Mouse (Mus musculus): ENCODE measurements around the gene Arhgap15.

Gene Arhgap15

GRCm38 (mm10) chr2:44310095-44310748, 561.6 kb downstream of the Arhgap15 start:
- no peak for DNase-seq

GRCm38 (mm10) chr2:44311216-44311615, 562.6 kb downstream of the Arhgap15 start:
- no peak for DNase-seq

GRCm38 (mm10) chr2:44313573-44313972, 564.9 kb downstream of the Arhgap15 start:
- DNase-seq = no peak

- DNase-seq = no peak
Measured at GRCm38 (mm10) chr2:44318436-44318835, 569.8 kb downstream of the Arhgap15 start.

GRCm38 (mm10) chr2:44319479-44319878, 570.9 kb downstream of the Arhgap15 start:
- DNase-seq = no peak

- no peak for DNase-seq
Measured at GRCm38 (mm10) chr2:44323813-44324212, 575.2 kb downstream of the Arhgap15 start.

- DNase-seq = no peak
Measured at GRCm38 (mm10) chr2:44333295-44333694, 584.7 kb downstream of the Arhgap15 start.

- DNase-seq = no peak
Measured at GRCm38 (mm10) chr2:44334006-44334405, 585.4 kb downstream of the Arhgap15 start.

- DNase-seq = no peak
Measured at GRCm38 (mm10) chr2:44334517-44334916, 585.9 kb downstream of the Arhgap15 start.

- no peak for DNase-seq
Measured at GRCm38 (mm10) chr2:44336720-44337354, 588.2 kb downstream of the Arhgap15 start.

GRCm38 (mm10) chr2:44338467-44338866, 589.8 kb downstream of the Arhgap15 start:
- DNase-seq = no peak

- no peak for DNase-seq
Measured at GRCm38 (mm10) chr2:44341091-44341571, 592.5 kb downstream of the Arhgap15 start.

GRCm38 (mm10) chr2:44344861-44345260, 596.2 kb downstream of the Arhgap15 start:
- DNase-seq = no peak

GRCm38 (mm10) chr2:44345325-44345945, 596.8 kb downstream of the Arhgap15 start:
- DNase-seq = no peak

- no peak for DNase-seq
Measured at GRCm38 (mm10) chr2:44346184-44346583, 597.6 kb downstream of the Arhgap15 start.

GRCm38 (mm10) chr2:44347781-44348180, 599.2 kb downstream of the Arhgap15 start:
- no peak for DNase-seq

- DNase-seq = no peak
Measured at GRCm38 (mm10) chr2:44349101-44349500, 600.5 kb downstream of the Arhgap15 start.

GRCm38 (mm10) chr2:44352885-44353284, 604.3 kb downstream of the Arhgap15 start:
- no peak for DNase-seq

GRCm38 (mm10) chr2:44353594-44353993, 605.0 kb downstream of the Arhgap15 start:
- no peak for DNase-seq

- DNase-seq = no peak
Measured at GRCm38 (mm10) chr2:44354786-44355185, 606.2 kb downstream of the Arhgap15 start.

- DNase-seq = no peak
Measured at GRCm38 (mm10) chr2:44355316-44355715, 606.7 kb downstream of the Arhgap15 start.

GRCm38 (mm10) chr2:44356248-44356886, 607.7 kb downstream of the Arhgap15 start:
- DNase-seq = no peak

GRCm38 (mm10) chr2:44356887-44357251, 608.2 kb downstream of the Arhgap15 start:
- no peak for DNase-seq

GRCm38 (mm10) chr2:44380225-44380624, 631.6 kb downstream of the Arhgap15 start:
- DNase-seq = no peak

All from lung, postnatal 14 days (tissue).